Mouse (Mus musculus) kidney, adult 11 months (tissue): ENCODE data around the gene Naglu.
A peak's percentile ranks its signal among the peaks of the same experiment; 100 is the strongest.
"Not testable (repeated sequence)": the region's sequence is repeated elsewhere in the genome, so short reads cannot be mapped to it uniquely, and the experiment has no call there.

Source experiments
- DNase-seq: peaks from one replicate; pipeline ENCODE4 v3.0.0; 2022

Naglu gene

DNA sequence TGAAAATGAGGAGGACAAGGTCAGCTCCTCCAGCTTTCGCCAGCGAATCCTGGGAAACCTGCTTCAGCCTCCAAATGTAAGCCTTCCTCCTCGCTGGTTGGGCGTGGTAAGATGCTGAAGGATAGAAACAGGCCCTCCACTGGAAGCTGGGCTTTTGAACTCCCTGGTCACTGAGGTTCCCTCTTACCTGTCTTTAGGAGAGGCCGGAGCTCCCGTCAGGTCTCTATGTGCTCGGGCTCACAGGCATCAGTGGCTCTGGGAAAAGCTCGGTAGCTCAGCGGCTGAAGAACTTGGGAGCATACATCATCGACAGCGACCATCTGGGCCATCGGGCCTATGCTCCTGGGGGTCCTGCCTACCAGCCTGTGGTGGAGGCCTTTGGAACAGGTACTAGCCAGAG lies 15.0 kb downstream of the Naglu start:
- DNase-seq, result no peak

DNA sequence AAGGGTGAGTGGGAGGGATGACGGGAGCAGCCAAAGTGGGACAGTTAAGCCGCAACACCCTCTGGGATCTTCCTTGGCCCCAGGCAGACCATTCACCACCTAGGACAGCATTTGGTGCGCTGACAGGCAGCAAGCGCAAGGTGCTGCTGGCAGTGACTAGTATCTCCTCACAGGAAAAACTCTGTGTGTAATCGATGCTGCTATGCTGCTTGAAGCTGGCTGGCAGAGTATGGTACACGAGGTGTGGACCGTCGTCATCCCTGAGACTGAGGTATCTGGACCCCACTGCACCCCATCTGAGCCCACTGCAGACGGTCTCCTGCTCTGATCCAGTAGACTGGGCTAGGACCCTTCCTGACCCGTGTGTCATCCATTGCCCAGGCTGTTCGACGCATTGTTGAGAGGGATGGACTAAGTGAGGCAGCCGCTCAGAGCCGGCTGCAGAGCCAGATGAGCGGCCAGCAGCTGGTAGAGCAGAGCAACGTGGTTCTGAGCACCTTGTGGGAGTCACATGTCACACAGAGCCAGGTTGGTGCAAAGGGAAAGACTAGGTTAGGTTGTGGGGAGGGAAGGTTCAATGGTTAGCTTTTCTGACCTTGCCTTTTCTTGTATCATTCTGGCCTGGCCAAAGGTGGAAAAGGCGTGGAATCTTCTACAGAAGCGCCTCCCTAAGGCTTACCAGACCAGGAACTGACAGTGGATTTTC lies 16.0 kb downstream of the Naglu start:
- DNase-seq, result peak; percentile 73

DNA sequence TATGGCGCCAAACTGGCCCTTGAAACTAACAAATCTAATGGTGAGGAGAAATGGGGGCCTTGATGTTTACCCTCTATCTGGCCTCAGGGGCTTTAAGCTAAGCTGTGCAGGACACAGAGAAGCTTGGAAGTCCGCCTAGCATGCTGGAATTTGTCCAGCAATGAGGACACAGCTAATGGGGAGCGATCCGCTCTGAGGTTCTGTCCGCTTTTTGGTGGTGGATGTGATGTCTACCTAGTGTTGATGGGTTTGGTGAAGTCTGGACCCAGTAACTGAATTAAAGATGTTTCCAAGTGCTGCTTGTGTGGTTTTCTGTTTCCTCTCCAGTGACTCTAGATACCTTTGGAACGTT lies 16.5 kb downstream of the Naglu start:
- DNase-seq, result no peak

DNA sequence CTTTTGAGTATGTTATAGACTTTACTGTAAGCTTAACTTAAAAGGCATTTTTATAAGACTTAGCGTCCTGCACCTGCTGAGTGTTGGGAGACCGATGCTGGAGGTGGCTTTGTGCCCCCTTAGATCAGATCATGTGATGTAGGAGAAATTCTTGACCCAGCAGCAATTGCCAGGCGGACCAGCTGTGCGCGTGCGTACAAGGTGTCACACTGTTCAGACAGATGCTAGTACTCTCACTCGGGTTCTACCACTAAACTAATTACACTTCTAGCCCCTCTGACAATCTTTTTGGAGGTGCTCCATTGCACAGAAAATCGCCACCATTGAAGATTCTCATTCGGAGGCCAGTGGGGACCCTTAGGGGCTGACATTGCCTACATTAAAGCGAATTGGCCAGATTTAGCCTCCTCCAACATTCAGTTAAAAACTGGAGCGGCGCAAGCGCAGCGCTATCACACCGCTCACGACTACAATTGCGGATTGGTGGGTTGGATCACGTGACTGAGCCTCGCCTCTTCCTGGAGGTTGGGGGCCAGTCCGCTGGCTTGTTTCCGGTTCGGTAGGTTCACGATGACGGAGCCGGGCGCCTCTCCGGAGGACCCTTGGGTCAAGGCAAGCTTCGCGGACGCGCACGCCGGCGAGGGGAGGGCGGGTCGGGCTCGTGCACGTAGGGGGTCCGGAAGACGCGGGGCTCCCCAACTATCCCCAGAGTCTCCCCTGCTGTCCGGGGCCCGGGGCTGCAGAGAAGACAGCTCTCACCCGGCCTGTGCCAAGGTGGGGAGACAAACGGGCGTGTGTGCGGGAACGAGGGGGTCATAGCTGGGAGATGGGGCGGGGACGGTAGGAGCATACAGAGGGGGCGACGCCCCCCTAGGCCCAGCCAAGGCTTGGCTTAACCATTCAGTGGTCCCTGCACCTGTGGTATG lies 17.2 kb downstream of the Naglu start, which contains the start of gene Mlx:
Gene Mlx (plus strand): TSS at position 522 of the 926 bp plus-strand sequence.
- DNase-seq, result peak; percentile 92

DNA sequence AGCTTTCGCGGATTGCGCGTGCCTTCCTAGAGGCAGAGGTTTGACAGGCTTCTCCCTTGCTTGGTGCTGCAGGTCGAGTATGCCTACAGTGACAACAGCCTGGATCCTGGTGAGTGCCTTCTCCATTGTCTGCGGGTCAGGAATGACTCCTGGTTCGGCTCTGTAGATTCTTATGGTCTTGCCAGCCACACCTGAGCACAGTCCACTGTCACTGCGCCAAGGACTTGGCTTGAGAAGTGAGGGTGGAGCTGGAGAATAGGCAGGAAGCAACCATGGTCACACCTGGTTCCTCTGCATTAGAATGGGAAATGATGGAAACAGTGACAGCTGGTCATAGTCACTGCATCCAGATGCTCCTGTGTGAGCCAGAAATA lies 17.9 kb downstream of the Naglu start:
- peak; percentile 62 for DNase-seq

DNA sequence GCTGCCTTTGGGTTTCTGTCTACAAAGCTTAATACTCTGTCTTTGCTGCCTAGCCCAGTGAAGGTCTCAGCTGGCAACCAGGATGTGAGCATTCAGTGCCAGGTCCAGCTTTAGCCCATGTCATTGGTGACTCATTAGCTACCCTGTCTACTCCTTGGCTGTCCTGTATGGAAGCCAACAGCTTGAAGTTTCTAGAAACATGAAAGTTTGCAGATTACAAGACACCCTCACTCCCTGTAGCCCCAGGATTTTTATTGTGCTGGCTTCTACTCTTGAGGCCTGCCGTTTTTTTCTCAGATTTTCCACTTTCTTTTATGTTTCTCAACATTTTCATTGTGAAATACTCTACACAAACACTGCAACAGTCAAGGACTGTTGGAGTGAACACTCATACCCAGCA lies 20.1 kb downstream of the Naglu start:
- DNase-seq, result no peak

DNA sequence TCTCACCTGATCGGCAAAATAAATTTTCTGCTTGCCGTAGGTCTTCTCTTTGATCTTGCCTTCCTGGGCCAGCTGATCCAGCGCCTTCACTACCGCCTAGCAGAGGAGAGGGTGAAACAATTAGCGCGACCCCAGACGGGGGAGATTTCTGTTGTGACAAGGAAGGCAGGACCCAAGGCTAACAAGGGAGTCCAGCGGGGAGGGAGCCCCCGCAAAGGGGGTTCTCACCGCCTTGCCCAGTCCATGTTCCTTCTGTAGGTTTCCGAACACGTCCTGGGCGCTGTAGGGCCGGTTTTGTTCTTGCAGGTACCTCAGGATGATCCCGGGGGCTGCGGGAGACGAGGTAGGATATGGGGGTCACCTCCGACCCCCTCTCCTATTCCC lies 25.1 kb downstream of the Naglu start:
- no peak for DNase-seq

DNA sequence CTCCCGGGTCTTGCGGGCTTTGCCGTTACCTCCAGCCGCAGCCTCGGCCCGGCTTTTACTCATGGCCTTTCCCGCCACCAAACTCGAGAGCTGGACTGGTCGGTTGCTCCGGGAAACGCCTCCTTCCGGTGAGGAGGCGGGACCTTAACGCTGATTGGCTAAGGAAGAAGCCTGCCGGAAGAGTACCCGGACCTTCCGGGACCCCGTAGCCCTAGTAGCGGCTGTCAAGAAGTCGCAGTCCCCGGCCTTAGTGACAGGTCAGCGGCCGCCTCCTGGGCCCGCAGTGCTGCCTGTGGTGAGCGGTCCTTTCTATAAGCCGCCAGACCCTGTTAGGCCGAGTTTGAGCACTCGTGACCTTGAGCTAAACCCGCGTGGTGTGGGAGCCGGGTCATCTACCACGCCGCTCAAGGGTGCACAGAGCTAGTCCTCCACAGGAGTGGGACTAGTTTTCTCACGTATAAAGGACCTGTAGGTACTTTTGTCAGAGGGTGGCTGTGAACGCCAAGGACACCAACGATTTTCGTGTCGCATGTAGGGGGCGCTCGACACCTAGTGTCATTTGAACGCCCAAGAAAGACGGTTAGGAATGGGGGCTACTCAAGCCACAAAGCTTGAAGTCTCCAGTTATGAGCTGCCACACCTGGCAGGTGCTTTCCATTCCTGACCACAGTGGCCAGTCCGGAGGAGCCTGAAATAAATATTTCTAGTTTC lies 25.7 kb downstream of the Naglu start, which contains the start of gene Psmc3ip:
Gene Psmc3ip (minus strand): TSS at position 123 of the 711 bp plus-strand sequence.
- peak; percentile 96 for DNase-seq

DNA sequence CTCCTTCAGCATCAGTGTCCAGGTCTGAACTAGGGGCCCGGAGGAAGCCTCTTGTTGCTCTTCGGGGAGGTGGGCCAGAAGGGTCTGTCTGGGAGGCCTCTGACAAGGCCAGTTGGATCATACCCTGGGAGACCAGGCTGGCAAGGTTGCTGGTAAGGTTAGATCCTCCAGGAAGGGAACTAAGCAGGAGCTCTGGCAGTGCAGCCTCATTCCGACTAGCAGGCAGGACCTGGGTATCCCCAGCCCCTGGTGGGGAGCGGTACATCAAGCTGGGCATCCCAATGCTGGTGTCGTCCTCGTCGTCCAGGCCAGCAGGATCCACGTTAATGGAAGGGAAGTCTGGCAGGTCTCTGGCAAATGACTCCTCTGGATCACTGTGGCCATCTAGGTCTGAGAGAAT lies 28.4 kb downstream of the Naglu start:
- no peak for DNase-seq

DNA sequence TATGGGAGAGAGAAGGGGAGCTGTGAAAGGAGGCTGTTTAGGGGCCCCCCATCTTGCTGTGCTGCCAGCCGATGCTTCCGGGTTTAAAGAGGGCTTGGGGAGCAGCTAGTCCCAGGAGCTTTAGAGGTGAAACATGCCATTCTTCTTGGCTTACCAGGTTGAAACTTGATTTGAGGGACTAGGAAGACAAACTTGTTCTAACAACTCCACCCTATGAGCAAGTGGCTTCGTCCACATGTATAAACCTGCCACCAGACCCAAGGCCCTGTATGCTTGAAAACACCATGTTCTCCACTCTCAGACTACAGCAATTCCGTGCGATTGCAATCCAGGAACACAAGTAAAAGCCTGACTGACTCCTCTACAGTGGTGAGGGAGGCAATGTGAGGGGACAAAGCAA lies 33.2 kb downstream of the Naglu start:
- no peak for DNase-seq

DNA sequence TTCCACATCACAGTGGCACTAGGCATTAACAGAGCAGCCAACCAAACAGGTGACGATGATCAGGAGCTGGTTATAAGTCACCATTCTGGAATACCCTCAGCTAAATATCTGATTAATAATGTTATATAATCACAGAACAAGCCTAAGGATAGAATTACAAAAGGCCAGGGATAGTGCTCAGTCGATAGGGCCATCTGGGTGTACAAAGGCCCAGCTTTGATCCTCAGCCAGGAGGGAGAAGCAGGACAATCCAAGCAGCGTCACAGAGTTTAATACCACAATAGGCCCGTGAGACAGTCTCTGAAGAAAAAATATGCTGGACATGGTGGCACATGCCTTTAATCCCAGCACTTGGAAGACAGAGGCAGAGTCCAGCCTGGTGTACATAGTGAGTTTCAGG lies 39.5 kb downstream of the Naglu start:
- DNase-seq, result no peak

DNA sequence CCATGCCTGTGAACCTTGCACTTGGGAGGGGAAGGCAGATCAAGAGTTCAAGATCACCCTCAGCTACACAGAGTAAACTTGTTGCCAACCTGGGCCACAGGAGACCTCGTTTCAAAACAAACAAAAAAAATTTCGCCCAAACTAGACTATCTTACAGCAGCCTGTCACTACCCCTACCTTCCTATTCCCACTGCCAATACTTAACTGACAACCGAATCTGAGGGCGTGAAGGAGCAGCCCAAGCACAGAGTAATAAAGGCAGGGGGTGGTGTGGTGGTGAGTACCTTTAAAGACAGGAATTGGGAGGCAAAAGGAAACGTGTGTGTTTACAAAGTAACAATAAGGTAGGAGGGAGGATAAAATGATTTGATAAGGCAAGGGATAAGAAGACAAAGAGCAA lies 40.9 kb downstream of the Naglu start:
- DNase-seq, result no peak

DNA sequence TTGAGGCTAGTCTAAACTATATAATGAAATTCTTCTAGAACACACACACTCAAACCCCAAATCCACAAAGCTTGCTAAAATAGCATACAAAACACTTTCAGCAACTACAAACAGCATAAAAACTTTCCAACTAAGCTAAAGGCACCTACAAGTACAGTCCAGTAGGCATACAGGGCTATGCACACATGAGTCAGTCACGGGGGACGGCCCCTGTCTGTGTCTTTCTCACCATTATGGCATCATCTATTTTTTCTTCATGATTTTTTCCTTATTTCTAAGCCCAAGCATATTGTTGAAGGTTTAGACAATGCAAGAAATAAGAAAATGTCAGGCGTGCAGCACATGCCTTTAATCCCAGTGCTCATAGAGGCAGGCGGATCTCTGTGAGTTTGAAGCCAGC lies 41.4 kb downstream of the Naglu start:
- no peak for DNase-seq

DNA sequence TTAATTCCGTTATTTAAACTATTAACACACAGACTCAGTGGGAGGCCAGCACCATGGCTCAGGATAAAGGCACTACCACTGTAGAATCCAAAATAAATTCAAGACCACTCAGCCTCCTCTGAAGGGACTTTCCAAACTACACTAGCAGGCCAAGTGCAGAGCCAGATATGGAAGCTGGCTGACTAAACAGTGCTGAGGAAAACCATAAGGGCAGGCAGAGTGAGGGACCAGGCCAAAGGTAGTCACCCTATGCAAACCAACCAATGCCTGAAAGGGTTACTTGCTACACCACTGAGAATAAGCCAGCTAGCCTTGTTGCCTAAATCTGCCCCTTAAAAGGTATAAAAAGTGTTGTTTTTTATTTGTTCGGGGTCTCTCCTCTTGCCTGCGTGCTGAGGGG lies 42.4 kb downstream of the Naglu start:
- DNase-seq, result no peak

DNA sequence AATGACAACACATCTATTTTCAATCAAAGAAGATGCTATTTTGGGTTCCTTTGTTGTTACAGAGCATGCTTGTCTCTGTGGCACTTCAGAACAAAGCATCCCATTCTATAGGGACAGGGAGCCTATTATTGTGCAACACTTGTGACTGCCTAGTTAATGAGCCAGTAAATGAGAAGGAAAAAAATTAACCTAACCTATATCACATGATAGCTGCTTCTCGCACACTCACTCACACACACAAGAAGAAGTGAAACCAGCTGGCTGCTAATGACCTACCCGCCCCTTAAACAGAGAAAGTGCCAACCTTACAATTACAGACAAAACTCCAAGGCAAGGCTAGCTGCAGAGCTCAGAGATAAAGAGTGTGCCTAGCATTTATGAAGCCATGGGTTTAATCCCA lies 45.8 kb downstream of the Naglu start:
- no peak for DNase-seq

DNA sequence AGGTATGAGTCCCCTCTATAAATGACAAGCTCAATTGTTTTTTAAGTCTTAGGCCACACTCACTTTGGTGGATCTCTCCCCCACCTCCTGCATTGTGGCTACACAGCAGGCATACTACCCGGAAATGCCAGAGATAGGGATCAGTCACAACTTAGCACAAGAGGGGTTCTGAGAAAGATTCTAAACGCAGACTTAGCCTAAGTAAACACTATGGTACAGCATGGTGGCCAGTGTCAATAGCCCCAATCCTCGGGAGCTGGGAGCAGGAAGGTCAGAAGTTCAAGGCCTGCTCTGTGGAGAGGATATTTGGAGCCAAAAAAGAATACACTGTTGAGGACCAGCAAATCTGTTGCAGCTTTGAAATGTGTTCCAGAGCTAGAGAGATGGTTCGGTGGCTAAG lies 48.3 kb downstream of the Naglu start:
- DNase-seq, result no peak

DNA sequence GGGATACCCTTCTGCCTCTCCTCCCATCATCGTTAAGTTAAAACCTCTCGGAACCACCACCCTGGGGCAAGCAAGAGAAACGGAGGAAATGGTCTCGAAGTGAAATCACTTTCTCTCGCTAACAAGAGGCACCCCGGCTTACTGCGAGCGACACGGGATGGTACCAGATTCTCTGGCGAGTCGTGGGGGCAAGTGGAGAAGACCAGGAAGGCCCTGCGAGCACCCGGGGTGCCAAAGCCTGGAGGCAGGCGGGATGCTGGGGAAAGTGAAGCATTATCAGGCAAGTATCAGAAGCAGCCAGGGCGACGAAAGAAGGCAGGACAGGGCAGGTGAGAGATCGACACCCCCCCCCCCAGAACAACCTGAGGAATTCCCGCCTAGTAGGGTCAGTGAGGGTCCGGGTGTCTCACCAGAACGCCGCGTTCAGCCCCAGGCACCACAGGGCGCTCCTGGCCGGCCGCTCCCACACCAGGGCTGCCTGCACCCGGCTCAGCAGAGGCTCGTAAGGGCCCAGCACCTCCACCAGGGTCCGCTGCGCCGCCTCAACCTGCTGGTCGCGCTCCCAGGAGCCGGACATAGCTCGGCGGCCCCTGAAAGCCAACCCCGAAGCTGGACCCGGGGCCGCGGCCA lies 49.4 kb downstream of the Naglu start:
- no peak for DNase-seq

DNA sequence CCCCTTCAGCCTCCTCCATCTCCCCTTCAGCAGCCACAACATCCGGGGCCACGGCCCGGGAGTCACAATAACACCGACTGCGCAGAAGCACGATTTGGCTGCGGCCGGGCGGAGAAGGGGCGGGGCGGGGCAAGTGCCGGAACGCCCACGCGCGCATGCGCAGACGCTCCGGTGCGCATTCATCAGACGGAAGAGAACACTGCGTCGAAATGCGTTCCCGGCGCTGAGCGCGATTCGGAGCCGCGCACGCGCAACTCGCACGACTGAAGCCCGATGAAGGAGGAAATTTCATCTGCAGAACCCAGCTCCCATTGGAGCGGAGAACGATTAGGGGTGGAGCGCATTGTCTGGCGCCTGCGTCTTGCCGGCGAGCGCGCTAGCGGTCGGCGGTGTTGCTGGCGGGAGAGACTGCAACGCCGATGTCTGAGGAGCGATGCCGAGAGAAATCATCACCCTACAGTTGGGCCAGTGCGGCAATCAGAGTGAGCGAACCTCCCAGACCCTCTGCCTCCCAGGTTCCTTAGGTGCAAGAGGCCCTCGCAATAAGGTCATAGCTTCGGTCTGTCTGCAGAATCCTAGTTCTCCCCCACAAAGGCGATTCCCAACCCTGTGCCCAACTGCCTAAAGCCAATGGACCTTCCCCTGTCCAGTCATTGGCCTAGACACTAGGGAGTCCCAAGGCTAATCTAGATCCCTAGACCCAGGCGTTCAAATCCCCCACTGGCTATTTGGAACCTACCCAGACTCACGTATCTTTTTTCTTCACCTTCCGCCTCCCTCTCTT lies 50.1 kb downstream of the Naglu start, which contains the start of the genes Retreg3 and Tubg1:
Gene Retreg3 (minus strand): TSS at position 133 of the 784 bp plus-strand sequence.
Gene Tubg1 (plus strand): TSS at position 178 of the 784 bp plus-strand sequence.
- DNase-seq, result peak; percentile 98

DNA sequence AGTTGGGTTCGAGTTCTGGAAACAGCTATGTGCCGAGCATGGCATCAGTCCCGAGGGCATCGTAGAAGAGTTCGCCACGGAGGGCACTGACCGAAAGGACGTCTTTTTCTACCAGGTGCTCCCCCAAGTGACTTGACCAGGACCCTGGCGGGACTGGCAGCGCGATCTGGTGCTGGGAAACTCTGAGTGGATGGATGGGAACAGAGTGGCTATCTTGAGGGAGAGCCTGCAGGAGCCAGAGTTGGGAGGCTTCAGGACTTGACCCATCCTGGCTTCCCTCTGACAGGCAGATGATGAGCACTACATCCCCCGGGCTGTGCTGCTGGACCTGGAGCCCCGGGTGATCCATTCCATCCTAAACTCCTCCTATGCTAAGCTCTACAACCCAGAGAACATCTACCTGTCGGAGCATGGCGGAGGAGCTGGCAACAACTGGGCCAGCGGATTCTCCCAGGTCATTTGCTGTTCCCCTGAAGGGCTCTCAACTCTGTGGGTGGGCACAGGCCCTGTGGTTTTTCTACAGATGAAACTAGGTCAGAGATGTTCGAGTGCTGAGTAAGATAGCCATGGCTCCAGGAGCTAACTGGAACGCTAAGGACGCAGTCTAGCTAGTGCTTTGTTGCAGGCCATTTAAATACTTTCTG lies 50.9 kb downstream of the Naglu start:
- no peak for DNase-seq

DNA sequence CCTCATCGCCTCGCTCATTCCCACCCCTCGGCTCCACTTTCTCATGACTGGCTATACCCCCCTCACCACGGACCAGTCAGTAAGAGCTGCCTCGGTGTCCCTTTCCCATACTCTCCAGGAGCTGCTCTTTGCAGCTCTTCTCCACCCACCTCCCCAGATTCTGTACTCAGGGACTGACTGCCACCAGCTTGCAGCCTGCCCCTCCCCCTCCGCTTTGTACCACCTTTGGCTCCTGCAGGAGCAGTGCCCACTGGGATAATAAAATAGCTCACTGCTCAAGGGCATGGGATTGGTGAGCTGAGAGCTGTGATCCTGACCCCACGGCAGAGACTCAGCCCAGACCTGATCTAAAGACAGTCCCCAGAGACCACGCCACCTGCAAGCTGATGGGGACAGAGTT lies 54.7 kb downstream of the Naglu start:
- not testable (repeated sequence) for DNase-seq

DNA sequence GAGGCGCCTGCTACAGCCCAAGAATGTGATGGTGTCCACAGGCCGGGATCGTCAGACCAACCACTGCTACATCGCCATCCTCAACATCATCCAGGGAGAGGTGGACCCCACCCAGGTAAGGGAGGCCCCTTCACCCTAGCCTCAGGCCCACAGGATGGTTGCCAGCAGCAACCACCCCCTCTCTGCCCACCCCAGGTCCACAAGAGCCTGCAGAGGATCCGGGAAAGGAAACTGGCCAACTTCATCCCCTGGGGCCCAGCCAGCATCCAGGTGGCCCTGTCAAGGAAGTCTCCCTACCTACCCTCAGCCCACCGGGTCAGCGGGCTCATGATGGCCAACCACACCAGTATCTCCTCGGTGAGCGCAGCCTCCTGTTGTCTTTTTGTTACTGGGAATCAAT lies 55.2 kb downstream of the Naglu start:
- DNase-seq, result not testable (repeated sequence)

DNA sequence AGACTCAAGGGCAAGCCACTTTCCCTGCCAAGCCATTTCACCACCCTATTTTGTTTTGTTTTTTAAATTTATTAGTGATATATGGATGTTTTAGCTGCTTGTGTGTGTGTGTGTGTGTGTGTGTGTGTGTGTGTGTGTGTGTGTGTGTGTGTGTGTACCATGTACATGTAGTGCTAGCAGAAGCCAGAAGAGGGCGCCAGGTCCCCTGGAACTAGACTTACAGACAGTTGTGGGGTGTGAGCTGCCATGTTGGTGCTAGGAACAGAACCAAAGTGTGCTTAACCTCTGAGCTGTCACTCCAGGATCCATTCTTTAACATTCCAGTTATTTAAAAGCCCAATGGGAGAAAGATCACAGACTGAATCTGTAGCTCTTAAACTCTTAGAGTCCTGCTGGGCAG lies 57.3 kb downstream of the Naglu start:
- DNase-seq, result no peak
